Mouse (Mus musculus) brain, embryonic 14.5 days (tissue): ENCODE measurements around the gene Sertad1.

Experiments used
- CTCF ChIP-seq: fragments of 200-500 bp; IDR thresholded peaks from 2 replicates; pipeline ENCODE4 v1.5.1; 2012; ENCODE audit warnings: inconsistent platforms, mild to moderate bottlenecking, moderate library complexity, borderline replicate concordance; ENCODE audit not compliant: insufficient read depth, insufficient read length; ENCODE audit errors: extremely low read depth
- POLR2A ChIP-seq: fragments of 200-500 bp; IDR thresholded peaks from 2 replicates; pipeline ENCODE4 v1.6.1; 2012; ENCODE audit warnings: mild to moderate bottlenecking, inconsistent platforms, borderline replicate concordance; ENCODE audit not compliant: poor library complexity, insufficient read depth, insufficient read length, severe bottlenecking; ENCODE audit errors: extremely low read depth

DNA sequence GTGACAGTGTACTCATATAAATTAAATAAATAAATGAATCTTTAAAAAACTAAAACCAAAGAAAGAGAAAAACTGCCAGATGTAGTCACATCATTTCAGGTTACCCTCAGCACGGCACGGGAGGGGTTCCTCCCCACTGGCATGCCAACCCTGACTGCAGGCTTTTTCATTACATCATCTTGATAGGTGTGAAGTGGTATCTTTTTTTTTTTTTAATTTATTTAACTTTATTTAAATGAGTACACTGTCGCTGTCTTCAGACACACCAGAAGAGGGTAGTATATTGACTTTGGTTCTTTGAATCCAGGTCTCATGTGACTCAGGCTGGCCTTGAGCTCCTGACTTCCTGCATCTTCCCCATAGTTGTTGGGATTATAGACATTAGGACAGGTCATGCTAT, 31.4 kb upstream of the Sertad1 start:
- TF ChIP-seq POLR2A (no peak), CTCF (no peak)
